Mouse (Mus musculus) liver, adult 2 months (tissue): ENCODE results near the gene Gcm2. TPM values are rescaled to one million over a fixed set of nuclear protein-coding genes. Genes with fewer than 3 reads are reported as not detected.

Experiments used
- DNase-seq: peaks from one replicate; pipeline ENCODE4 v3.0.0-alpha.2; 2011; ENCODE audit warnings: low read depth, low spot score; ENCODE audit errors: extremely low read depth
- H3K27ac ChIP-seq: fragments of 200-500 bp; replicated peaks from 2 replicates; pipeline ENCODE4 v1.5.1; 2012; ENCODE audit warnings: low read depth, mild to moderate bottlenecking, control low read depth, inconsistent platforms, low read length; ENCODE audit not compliant: insufficient read depth
- H3K27me3 ChIP-seq: fragments of 200-500 bp; 2 replicates; pipeline ENCODE4 v1.6.1; 2012; ENCODE audit warnings: mild to moderate bottlenecking, moderate library complexity, low read length, inconsistent platforms; ENCODE audit not compliant: control insufficient read depth, insufficient read depth
- H3K36me3 ChIP-seq: fragments of 200-500 bp; 2 replicates; pipeline ENCODE4 v1.6.1; 2012; ENCODE audit warnings: low read length, inconsistent platforms; ENCODE audit not compliant: control insufficient read depth, insufficient read depth
- H3K4me1 ChIP-seq: fragments of 200-500 bp; 2 replicates; pipeline ENCODE4 v1.6.1; 2011; ENCODE audit warnings: low read length; ENCODE audit not compliant: control insufficient read depth, insufficient read depth
- H3K4me3 ChIP-seq: fragments of 200-500 bp; 2 replicates; pipeline ENCODE4 v1.5.1; 2011; ENCODE audit warnings: low read depth, mild to moderate bottlenecking, control low read depth, low read length, moderate library complexity; ENCODE audit not compliant: insufficient read depth
- H3K79me2 ChIP-seq: fragments of 200-500 bp; 2 replicates; pipeline ENCODE4 v1.6.1; 2012; ENCODE audit warnings: inconsistent platforms, mild to moderate bottlenecking, low read length, moderate library complexity; ENCODE audit not compliant: control insufficient read depth, insufficient read depth
- H3K9ac ChIP-seq: fragments of 200-500 bp; 2 replicates; pipeline ENCODE4 v1.6.1; 2012; ENCODE audit warnings: low read depth, mild to moderate bottlenecking, control low read depth, inconsistent platforms, low read length
- CTCF ChIP-seq: fragments of 200-500 bp; IDR thresholded peaks from 2 replicates; pipeline ENCODE4 v1.5.1; 2011; ENCODE audit warnings: low read depth, low read length, control low read depth
- POLR2A ChIP-seq: fragments of 200-500 bp; IDR thresholded peaks from 2 replicates; pipeline ENCODE4 v1.6.1; 2011; ENCODE audit warnings: low read length, control low read depth; ENCODE audit not compliant: insufficient read depth; ENCODE audit errors: extremely low read depth
- WGBS: fragments of 180-500 bp; shearing (Covaris S2); methylation state at CpG from one replicate; pipeline ENCODE4 v1.1.7; 2018; 5-methylcytosine and 5-hydroxymethylcytosine counted together
- polyA plus RNA-seq: library from polyadenylated mRNA; depleted of rRNA; stranded (reverse); fragments of >200 nt; gene quantifications from 2 replicates; pipeline ENCODE4 v1.2.3, GENCODE M21; 2012; rRNA removed
- total RNA-seq: library from RNA; depleted of rRNA; stranded (reverse); fragments of >200 nt; gene quantifications from 2 replicates; pipeline ENCODE4 v1.2.3, GENCODE M21; 2014; rRNA removed

Gene Gcm2
- total RNA-seq (not detected in 2 replicates), polyA plus RNA-seq (not detected in 2 replicates)

GRCm38 (mm10) chr13:41110935-41111334 is at the start of gene Gcm2:
Gene Gcm2, minus strand, starts transcription at chr13:41111035.
- no peak for DNase-seq
- Histone ChIP-seq H3K4me1 (no peaks in the 10 kb centered on the region; the same call in 1 of the 2 replicates), H3K27me3 (no peaks in the 10 kb centered on the region; the same call in 1 of the 2 replicates), H3K27ac (no peak within 1 kb of the TSS), H3K36me3 (no peaks in the 10 kb centered on the region), H3K4me3 (no peak within 1 kb of the TSS), H3K79me2 (no peaks in the 10 kb centered on the region), H3K9ac (no peak within 1 kb of the TSS)
- TF ChIP-seq POLR2A (no peak), CTCF (no peak)
- 81% methylated on average over 3 of the region's 3 CpGs for WGBS

- WGBS, result 70% methylated on average over 5 of the region's 5 CpGs
- Histone ChIP-seq H3K9ac (no peak overlapping the region), H3K4me3 (no peak overlapping the region), H3K27me3 (no peaks in the 10 kb centered on the region), H3K79me2 (no peaks in the 10 kb centered on the region), H3K4me1 (no peaks in the 10 kb centered on the region), H3K36me3 (no peaks in the 10 kb centered on the region), H3K27ac (no peak overlapping the region)
- no peak for DNase-seq
- TF ChIP-seq POLR2A (no peak), CTCF (no peak)
Observed at GRCm38 (mm10) chr13:41158426-41158825, 47.6 kb upstream of the Gcm2 start.

GRCm38 (mm10) chr13:41153146-41153545 is 42.3 kb upstream of the Gcm2 start:
- no peaks in the 10 kb centered on the region for H3K27me3 ChIP-seq
- H3K27ac ChIP-seq, result no peak overlapping the region
- no peak for TF ChIP-seq POLR2A
- no peak for TF ChIP-seq CTCF
- WGBS, result 78% methylated on average over 11 of the region's 11 CpGs
- no peak overlapping the region for H3K4me3 ChIP-seq
- peaks cover 3% of the 10 kb centered on the region; the same call in 1 of the 2 replicates for H3K4me1 ChIP-seq
- no peaks in the 10 kb centered on the region for H3K79me2 ChIP-seq
- H3K36me3 ChIP-seq, result no peaks in the 10 kb centered on the region
- no peak overlapping the region for H3K9ac ChIP-seq
- no peak for DNase-seq

GRCm38 (mm10) chr13:41146271-41146670 is 35.4 kb upstream of the Gcm2 start:
- Histone ChIP-seq H3K4me3 (no peak overlapping the region), H3K27me3 (no peaks in the 10 kb centered on the region), H3K36me3 (no peaks in the 10 kb centered on the region), H3K79me2 (no peaks in the 10 kb centered on the region), H3K4me1 (peaks cover 3% of the 10 kb centered on the region; the same call in 1 of the 2 replicates), H3K27ac (no peak overlapping the region), H3K9ac (no peak overlapping the region)
- peak; percentile 77 for DNase-seq
- TF ChIP-seq POLR2A (no peak), CTCF (peak; percentile 65)
- 65% methylated on average over 10 of the region's 10 CpGs for WGBS

GRCm38 (mm10) chr13:41145433-41145970 is 34.7 kb upstream of the Gcm2 start:
- no peak for DNase-seq
- TF ChIP-seq CTCF (no peak), POLR2A (no peak)
- no peaks in the 10 kb centered on the region for H3K36me3 ChIP-seq
- WGBS, result 84% methylated on average over 6 of the region's 6 CpGs
- no peak overlapping the region for H3K27ac ChIP-seq
- H3K79me2 ChIP-seq, result no peaks in the 10 kb centered on the region
- peaks cover 3% of the 10 kb centered on the region; the same call in 1 of the 2 replicates for H3K4me1 ChIP-seq
- H3K4me3 ChIP-seq, result no peak overlapping the region
- H3K27me3 ChIP-seq, result no peaks in the 10 kb centered on the region
- H3K9ac ChIP-seq, result no peak overlapping the region

GRCm38 (mm10) chr13:41134901-41135300 is 24.1 kb upstream of the Gcm2 start:
- no peak overlapping the region for H3K27ac ChIP-seq

More at GRCm38 (mm10) chr13:41134901-41135300, 24.1 kb upstream of the Gcm2 start:
- DNase-seq, result peak; percentile 57
- WGBS, result 5% methylated on average over 6 of the region's 6 CpGs
- no peaks in the 10 kb centered on the region for H3K4me1 ChIP-seq
- no peak overlapping the region for H3K4me3 ChIP-seq
- no peak overlapping the region for H3K9ac ChIP-seq
- no peaks in the 10 kb centered on the region for H3K36me3 ChIP-seq
- no peaks in the 10 kb centered on the region; the same call in 1 of the 2 replicates for H3K27me3 ChIP-seq
- no peaks in the 10 kb centered on the region for H3K79me2 ChIP-seq
- TF ChIP-seq CTCF, result peak; percentile 83
- TF ChIP-seq POLR2A, result no peak
